Mouse (Mus musculus) retina, embryonic 14.5 days (tissue): ENCODE results near the gene Bcam.
"Not testable (repeated sequence)": the region's sequence is repeated elsewhere in the genome, so short reads cannot be mapped to it uniquely, and the experiment has no call there.

ENCODE experiments used
- DNase-seq: peaks from one replicate; pipeline ENCODE4 v3.0.0-alpha.2; 2015; ENCODE audit warnings: low spot score

The Bcam gene

GRCm38 (mm10) chr7:19770984-19771391 lies at the start of gene Bcam:
TSS of gene Bcam (minus strand) at chr7:19771016.
- peak; percentile 16 for DNase-seq

DNA sequence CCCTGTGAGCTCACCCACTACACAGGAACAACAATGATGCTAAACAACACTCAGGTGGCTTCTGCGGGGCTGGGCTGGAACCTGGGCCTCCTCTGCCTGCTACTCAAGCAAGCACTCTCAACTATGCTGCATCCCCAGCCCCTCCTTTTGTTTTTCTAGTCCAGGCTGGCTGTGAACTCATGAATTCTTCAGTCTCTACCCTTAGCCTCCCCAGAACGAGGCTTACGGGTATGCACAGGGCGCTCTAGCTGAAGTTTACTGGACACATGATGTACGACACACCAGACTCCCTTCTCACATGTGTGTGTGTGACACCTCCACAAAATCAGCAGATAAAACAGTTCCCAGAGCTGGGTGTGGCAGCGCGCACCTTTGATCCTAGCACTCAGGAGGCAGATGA lies 48.1 kb upstream of the Bcam start:
- no peak for DNase-seq

DNA sequence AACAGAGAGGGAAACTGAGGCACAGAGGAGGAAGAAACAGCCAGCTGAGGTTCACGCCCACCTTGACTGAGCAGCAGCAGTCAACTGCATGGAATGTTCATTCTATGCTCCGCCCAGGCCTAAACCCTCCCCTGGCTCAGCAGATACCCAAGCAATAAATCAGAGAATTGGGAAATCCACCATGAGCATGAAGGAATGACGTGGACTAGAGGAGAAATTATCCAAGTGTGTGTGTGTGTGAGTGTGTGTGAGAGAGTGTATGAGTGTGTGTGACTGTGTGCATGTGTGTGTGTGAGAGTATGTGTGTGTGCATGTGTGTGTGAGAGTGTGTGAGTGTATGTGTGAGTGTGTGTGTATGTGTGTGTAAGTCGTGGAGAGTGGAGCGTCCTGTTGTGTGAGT lies 47.6 kb upstream of the Bcam start:
- DNase-seq: no peak

- DNase-seq: peak; percentile 71
Measured at GRCm38 (mm10) chr7:19817382-19818105, 46.7 kb upstream of the Bcam start.

- peak; percentile 68 for DNase-seq
Measured at GRCm38 (mm10) chr7:19816224-19816771, 45.5 kb upstream of the Bcam start.

DNA sequence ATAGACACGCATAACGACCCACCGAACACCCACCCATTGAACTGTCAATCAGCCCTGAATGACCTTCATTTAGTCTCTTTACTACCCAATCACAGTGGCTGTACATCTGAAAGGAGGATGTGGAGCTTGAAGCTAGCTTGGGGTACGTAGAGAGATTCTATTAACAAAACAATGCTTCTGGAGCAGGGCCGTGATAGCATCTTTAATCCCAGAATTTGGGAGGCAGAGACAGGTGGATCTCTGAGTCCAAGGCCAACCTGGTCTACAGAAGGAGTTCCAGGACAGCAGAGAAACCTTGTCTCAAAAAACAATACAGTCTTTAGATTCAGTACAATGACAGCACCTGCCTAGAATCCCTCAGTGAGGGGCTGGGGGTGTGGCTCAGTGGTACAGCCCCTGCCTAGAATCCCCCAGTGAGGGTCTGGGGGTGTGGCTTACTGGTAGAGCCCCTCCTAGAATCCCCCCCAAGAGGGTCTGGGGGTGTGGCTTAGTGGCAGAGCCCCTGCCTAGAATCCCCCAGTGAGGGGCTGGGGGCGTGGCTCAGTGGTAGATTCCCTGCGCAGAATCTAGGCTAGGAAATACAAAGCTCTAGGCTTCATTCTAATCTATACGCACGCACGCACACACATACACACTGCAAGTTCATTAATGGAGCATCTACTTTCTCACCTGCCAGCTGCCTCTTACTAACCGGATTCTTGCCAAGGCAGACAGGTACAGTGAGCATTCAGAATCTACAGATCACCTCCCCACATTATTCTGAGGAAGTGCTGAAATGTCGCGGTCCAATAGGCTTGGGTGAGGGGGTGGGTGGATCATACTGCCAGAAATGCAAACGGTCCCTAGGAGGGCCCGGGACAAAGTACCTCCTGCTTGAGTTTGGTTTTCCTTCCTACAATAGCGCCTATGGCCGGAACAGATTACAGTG lies 44.7 kb upstream of the Bcam start:
- DNase-seq: no peak

DNA sequence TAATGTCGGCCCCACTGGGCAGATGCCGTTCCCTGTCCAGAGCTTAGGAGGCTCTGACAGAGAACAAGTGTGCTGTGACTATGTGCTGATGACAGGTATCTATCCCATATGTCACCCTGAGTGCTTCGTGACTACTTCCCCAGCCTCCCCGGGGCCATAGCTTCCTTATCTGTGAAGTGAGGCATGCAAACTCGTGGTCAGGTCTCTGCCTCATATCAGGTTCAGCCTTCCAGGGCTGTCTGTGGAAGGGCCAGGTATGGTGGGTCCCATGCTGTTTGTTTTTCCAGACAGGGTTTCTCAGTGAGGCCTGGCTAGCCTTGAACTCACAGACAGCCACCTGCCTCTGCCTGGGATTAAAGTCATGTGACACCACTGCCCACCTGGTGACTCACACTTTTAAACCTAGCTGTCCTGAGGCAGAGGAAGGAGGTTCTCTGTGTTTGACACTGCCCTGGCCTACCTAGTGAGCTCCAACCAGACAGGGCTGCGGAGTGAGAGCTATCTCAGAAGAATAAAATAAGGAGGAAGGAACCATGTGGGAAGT lies 42.8 kb upstream of the Bcam start:
- DNase-seq: no peak

GRCm38 (mm10) chr7:19813161-19813560 lies 42.3 kb upstream of the Bcam start:
- no peak for DNase-seq

GRCm38 (mm10) chr7:19811114-19811513 lies 40.3 kb upstream of the Bcam start:
- peak; percentile 62 for DNase-seq

DNA sequence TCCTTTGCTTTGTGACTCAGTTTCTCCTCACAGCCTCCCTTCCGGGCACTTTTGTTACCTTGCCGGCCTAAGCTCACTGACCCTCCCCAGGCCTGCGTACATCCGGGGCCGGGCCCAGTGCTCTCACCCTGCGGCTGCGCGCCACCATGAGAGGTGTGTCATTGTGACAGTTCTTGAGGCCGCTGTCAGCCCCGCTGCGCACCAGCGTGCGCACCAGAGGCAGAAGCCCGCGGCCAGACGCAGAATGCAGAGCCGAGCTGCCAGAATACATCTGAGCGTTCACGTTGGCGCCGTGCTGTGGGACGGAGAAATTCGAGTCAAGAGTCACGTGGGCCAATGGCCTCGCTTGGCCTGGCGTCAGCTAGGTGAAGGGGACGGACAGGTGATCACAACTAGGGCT lies 38.6 kb upstream of the Bcam start:
- peak; percentile 21 for DNase-seq

DNA sequence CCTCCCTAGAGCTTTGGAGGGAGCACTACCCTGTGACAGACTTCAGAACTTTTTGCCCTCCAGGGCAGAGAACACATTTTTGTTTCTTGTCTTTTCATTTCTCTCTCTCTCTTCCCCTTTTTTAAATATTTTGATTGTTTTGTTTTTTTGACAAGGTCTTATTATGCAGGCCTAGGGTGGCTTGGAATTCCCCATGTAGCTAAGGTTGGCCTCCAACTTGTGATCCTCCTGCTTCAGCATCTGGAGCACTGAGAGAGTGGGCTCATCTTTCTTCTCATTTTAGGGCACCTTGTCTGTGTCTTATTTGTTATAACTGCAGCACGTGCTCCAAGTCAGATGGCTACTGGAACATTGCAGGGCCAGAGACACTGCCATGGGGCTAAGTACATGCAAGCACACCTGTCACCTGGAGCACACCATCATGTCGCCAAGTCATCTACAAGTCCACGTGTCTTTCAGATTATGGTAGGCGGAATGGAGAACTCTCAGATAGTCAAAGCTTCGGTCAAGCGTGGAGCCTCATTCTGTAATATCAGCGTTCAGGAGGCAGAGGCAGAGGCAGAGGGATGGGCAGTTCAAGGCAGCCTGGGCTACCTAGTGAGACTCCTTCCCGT lies 35.6 kb upstream of the Bcam start:
- no peak for DNase-seq

GRCm38 (mm10) chr7:19802995-19803394 lies 32.2 kb upstream of the Bcam start:
- DNase-seq: peak; percentile 84

DNA sequence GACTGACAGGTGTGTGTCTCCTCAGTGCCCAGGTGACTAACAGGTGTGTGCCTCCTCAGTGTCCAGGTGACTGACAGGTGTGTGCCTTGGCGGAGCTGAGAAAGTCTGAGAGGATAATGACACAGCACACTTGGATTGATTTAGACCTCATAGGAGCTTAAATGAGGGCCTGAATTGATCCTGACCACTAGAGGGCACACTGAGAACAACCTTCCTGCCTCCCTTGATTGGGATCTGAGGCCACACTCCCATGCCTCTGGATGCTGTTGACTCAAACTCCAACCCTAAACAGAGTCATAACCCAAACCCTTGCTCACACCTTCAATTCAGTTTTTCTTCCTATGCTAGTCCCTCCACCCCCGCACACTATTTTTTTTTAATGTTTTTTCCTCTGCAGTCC lies 29.9 kb upstream of the Bcam start:
- peak; percentile 84 for DNase-seq

GRCm38 (mm10) chr7:19796697-19797588 lies 26.1 kb upstream of the Bcam start, which contains the start of gene Cblc:
TSS of gene Cblc (minus strand) at chr7:19796809.
- DNase-seq: peak; percentile 82

DNA sequence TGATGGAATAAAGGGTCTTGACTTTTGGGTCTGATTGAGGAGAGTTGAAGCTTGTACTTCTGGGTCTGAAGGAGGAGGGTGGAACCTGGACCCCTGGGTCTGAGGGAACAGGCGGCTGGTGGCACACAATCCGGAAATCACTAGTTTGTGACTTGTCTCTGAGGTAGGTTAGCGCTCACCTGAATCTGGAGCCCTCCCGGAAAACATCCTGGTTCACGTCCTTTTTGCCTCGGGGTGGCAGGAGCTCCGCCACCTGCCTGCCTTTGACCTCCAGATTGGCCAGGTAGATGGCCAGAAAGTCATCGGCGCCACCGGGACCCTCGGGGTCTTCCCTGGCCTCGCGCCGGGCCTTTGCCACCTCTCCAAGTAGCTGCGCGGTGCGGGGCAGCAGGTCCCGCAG lies 25.4 kb upstream of the Bcam start:
- no peak for DNase-seq

GRCm38 (mm10) chr7:19795236-19795635 lies 24.4 kb upstream of the Bcam start:
- no peak for DNase-seq

- no peak for DNase-seq
Measured at GRCm38 (mm10) chr7:19792701-19793630, 22.1 kb upstream of the Bcam start.

- not testable (repeated sequence) for DNase-seq
Measured at GRCm38 (mm10) chr7:19791504-19791903, 20.7 kb upstream of the Bcam start.

DNA sequence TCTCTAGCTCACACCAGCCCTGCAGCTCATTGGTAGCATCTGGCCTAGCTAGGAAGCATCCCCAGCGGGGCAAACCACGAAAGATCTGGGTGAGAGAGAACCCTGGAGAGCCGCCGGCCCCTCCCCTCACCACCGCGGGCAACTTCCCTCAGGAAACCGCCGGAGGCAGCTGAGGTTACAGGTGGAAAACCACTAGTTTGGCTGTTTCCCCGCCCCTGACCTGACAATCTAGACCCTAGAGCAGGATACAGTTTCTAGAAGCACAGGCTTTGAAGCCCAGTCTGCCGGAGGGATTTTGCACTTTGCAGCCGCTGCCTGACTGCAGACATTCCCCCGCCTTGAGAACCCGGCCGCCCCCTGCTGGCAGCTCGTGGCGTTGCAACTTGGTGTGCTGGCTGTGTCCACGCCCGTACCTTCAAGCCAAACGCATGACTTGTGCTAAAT lies 19.1 kb upstream of the Bcam start:
- DNase-seq: peak; percentile 93
